Mouse (Mus musculus) right cerebral cortex, postnatal 36 days (tissue): ENCODE data around the gene Spag5.

Experiments used
- DNase-seq, 2 experiments: peaks; one replicate each; pipeline ENCODE4 v3.0.0; 2022; ENCODE audit warnings: low spot score in 2 of 2, mixed read lengths in 1 of 2

Gene Spag5

GRCm38 (mm10) chr11:78349441-78350358 is 48.4 kb downstream of the Spag5 start:
- no peak for DNase-seq

GRCm38 (mm10) chr11:78353081-78353480 is 51.8 kb downstream of the Spag5 start:
- no peak for DNase-seq

GRCm38 (mm10) chr11:78354905-78355304 is 53.6 kb downstream of the Spag5 start:
- DNase-seq: no peak

- DNase-seq: no peak
Measured at GRCm38 (mm10) chr11:78355471-78356238, 54.3 kb downstream of the Spag5 start.

- no peak for DNase-seq
Measured at GRCm38 (mm10) chr11:78358330-78359007, 57.1 kb downstream of the Spag5 start.

- DNase-seq: peak in 1 of 2 experiments; percentile 48
Measured at GRCm38 (mm10) chr11:78360125-78360788, 58.9 kb downstream of the Spag5 start.

- no peak for DNase-seq
Measured at GRCm38 (mm10) chr11:78360789-78361131, 59.4 kb downstream of the Spag5 start.

GRCm38 (mm10) chr11:78363309-78364007 is 62.1 kb downstream of the Spag5 start:
- DNase-seq: no peak

GRCm38 (mm10) chr11:78364103-78364502 is 62.8 kb downstream of the Spag5 start:
- DNase-seq: no peak

GRCm38 (mm10) chr11:78367456-78368225 is 66.3 kb downstream of the Spag5 start:
- no peak for DNase-seq

GRCm38 (mm10) chr11:78370389-78370788 is 69.1 kb downstream of the Spag5 start:
- DNase-seq: no peak

- DNase-seq: no peak
Measured at GRCm38 (mm10) chr11:78371711-78372110, 70.4 kb downstream of the Spag5 start.
